Mouse (Mus musculus): ENCODE measurements around the gene 2310079G19Rik.

2310079G19Rik gene

GRCm38 (mm10) chr16:88627566-88627965 lies at the start of gene 2310079G19Rik:
Gene 2310079G19Rik (minus strand): TSS chr16:88627666.
- no peak for DNase-seq (ENCODE audit: low spot score in 2 of 2)

GRCm38 (mm10) chr16:88671571-88671970 lies 44.1 kb upstream of the 2310079G19Rik start, which contains the start of gene Krtap27-1:
Gene Krtap27-1 (minus strand): TSS chr16:88671671.
- no peak for DNase-seq (ENCODE audit: low spot score in 2 of 2)

GRCm38 (mm10) chr16:88657426-88657825 lies 30.0 kb upstream of the 2310079G19Rik start:
- no peak for DNase-seq (ENCODE audit: low spot score in 2 of 2)

GRCm38 (mm10) chr16:88651952-88652351 lies 24.5 kb upstream of the 2310079G19Rik start:
- DNase-seq (ENCODE audit: low spot score in 2 of 2): no peak

- no peak for DNase-seq (ENCODE audit: low spot score in 2 of 2)
These were observed 23.6 kb upstream of the 2310079G19Rik start for GRCm38 (mm10) chr16:88651082-88651481.

- no peak for DNase-seq (ENCODE audit: low spot score in 2 of 2)
These were observed 19.9 kb upstream of the 2310079G19Rik start, which contains the start of gene Krtap26-1 for GRCm38 (mm10) chr16:88647358-88647846. Gene Krtap26-1 (minus strand): TSS chr16:88647796.

GRCm38 (mm10) chr16:88646366-88647111 lies 19.1 kb upstream of the 2310079G19Rik start:
- DNase-seq (ENCODE audit: low spot score in 2 of 2): no peak

- DNase-seq (ENCODE audit: low spot score in 2 of 2): no peak
These were observed 12.6 kb upstream of the 2310079G19Rik start for GRCm38 (mm10) chr16:88640053-88640452.

- no peak for DNase-seq (ENCODE audit: low spot score in 2 of 2)
These were observed 7.7 kb upstream of the 2310079G19Rik start for GRCm38 (mm10) chr16:88635142-88635541.

- DNase-seq (ENCODE audit: low spot score in 2 of 2): no peak
These were observed 4.0 kb upstream of the 2310079G19Rik start for GRCm38 (mm10) chr16:88631474-88631873.

- no peak for DNase-seq (ENCODE audit: low spot score in 2 of 2)
These were observed 14.8 kb downstream of the 2310079G19Rik start for GRCm38 (mm10) chr16:88612712-88613111.

GRCm38 (mm10) chr16:88611922-88612321 lies 15.5 kb downstream of the 2310079G19Rik start, which contains the start of gene Krtap24-1:
Gene Krtap24-1 (minus strand): TSS chr16:88612279.
- DNase-seq (ENCODE audit: low spot score in 2 of 2): no peak

GRCm38 (mm10) chr16:88604570-88604969 lies 22.9 kb downstream of the 2310079G19Rik start:
- no peak for DNase-seq (ENCODE audit: low spot score in 2 of 2)

- no peak for DNase-seq (ENCODE audit: low spot score in 2 of 2)
These were observed 25.0 kb downstream of the 2310079G19Rik start for GRCm38 (mm10) chr16:88602464-88602863.

- DNase-seq (ENCODE audit: low spot score in 2 of 2): no peak
These were observed 27.2 kb downstream of the 2310079G19Rik start for GRCm38 (mm10) chr16:88600303-88600702.

- DNase-seq (ENCODE audit: low spot score in 2 of 2): no peak
These were observed 27.8 kb downstream of the 2310079G19Rik start for GRCm38 (mm10) chr16:88599504-88600237.

GRCm38 (mm10) chr16:88592758-88593157 lies 34.7 kb downstream of the 2310079G19Rik start:
- no peak for DNase-seq (ENCODE audit: low spot score in 2 of 2)

GRCm38 (mm10) chr16:88583338-88583737 lies 44.1 kb downstream of the 2310079G19Rik start:
- DNase-seq (ENCODE audit: low spot score in 2 of 2): no peak
